Mouse (Mus musculus) adrenal gland (tissue): ENCODE data around the gene Kank1.
"Not testable (repeated sequence)": the region's sequence is repeated elsewhere in the genome, so short reads cannot be mapped to it uniquely, and the experiment has no call there.

Experiments
- intact Hi-C: fragments of 180-260 bp; cut with DNase I; formaldehyde crosslinking; loops from one replicate; pipeline ENCODE4 v1.15.1; 2025

The Kank1 gene

DNA sequence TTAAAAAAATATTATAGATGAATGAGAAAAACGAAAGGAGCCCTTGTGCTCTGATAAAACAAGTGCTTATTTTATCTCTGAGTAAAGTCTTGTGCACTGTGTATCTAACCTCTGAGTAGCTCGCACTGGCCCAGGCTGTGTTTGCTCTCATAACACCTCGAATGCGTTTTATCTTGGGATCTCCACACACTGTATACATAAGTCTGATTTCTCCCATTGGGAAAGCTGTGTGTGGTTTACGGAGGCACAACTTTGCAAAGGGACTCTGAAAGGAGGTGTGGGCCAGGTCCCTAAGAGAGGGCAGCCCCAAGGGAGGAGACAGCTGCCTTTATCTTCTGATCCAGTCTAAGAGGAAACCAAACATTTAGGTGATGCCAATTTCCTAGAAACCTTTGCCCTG, 198.6 kb downstream of the Kank1 start:
- intact Hi-C loops: no loop called here

DNA sequence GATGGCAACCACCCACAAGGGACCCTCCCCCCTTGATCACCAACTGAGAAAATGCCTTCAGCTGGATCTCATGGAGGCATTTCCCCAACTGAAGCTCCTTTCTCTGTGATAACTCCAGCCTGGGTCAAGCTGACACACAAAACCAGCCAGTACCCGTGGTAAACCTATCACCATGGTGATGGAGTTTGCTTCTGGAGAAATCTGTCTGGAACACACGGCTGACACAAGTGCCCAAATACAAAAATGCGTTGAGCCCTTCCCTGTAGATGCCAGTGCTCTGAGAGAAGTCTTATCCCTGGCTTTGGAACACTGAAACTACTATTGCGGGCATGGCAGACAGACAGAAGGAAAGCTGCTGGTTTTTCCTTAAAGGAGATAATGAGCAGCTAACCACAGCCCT, 199.4 kb downstream of the Kank1 start:
- intact Hi-C loops: no loop called here

DNA sequence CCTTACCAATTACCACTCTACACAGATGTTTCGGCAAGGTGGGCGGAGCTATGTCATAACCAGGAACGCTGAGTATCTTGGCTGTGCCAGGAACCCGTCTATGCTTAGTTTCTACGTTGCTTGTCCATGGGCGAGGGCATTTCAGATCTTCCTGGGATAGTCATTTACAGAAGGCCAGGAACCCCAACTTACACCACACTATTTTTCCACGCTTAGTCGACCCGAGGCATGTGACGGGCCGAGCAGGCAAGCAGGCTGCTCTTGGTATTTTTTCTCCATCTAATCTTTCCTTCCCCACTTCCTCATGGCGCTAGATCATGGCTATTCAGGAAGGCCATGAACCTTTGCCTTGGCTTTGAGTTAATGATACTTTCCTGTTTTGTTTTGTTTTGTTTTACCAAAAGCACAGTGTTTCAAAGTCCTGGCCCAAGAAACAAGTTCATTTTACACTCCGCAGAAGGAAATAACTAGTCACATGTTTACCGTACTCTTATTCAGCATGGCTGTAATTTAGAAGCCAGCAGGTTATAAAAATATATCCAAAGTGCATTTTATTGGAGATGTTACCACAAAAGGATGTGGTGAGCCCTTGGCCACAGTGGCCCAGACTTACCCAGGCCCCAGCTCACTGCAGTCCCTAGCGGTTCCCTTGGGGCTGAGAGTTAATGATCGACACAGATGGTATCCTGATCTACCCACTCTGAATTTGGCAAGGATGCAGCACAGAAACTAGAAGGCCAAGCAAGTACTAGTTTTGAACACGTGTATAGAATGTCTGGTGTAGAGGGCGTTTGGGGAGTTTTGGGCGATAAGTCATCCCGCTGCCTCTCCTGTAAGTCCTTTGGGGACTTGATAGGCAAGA, 200.2 kb downstream of the Kank1 start:
- intact Hi-C loops: no loop called here

DNA sequence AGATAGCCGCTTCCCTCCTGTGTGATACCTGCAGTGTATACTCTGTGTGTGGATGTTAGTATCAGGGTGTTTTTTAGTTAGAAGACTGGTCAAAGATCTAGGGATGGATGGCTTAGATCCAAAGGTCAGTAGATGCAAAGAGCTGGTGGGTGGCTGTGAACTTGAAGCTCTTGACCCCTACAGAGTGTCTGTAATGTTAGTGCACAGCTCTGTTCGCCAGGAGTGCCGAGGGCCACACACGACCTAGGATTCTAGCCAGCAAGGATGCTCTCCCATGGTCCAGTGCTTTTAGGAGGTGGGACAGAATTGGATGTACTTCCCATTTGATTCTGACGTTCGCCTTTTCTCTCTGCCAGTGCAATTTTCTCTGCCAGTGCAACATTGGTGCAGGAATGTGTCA, 201.5 kb downstream of the Kank1 start:
- intact Hi-C loops: no loop called here

DNA sequence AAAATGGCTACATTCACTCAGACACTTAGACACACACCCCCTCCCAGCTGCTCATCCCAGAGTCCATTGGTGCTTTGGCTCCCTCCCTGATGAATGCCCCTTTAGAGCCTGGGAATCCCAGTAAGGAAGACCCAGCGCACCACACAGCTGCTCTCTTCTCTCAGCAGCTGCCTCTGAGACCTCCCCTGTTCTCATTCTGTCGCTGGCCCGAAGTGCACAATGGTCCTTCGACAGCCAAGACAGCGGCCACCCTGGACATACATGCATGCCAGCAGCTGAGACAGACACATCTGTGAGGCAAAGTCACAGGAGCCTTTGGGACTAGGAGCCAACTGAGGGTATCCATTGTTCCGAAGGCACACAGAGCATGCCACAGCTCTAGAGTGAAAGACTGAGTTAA, 203.0 kb downstream of the Kank1 start:
- intact Hi-C loops: loop anchor here (10.0 kb wide), 2 partner anchors 305 to 485 kb away; no protein-coding TSS in a partner anchor

DNA sequence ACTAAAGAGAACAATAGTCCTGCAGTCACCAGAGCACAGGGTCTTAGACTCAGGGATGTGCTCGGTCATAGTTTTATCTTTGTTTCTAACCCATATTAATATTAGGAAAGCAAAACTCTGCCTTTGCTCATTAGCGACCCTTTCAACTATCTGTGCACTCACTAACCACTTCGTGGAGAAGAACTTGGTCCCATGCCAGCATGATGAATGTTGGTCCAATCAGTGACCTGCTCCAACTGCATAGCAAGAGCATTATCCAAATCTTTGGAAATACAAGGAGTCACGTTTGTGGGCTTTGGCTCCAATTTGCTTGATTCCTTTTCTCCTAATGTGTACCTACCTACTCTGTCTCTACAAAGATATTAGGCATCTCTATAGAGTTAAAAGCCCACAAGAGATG, 204.0 kb downstream of the Kank1 start:
- intact Hi-C loops: loop anchor here (10.0 kb wide), 2 partner anchors 306 to 486 kb away; no protein-coding TSS in a partner anchor

DNA sequence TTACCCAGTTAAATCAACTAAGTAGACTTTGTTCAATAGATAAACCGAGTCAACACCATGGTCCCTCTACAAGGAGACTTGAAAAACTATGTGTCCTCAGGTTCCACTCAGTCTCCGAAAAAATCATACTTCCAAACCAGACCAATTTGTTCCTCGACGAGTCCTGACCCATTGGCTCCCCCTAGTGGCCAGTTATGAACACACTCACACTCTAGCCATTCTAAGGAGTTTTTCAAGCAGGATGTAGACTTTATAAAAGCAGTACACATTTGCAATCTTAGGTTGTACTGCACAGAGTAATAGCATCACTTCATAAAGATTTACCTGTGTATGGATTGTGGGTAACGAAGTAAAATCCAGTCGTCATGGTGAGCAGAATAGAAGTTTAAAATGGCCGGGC, 208.3 kb downstream of the Kank1 start:
- intact Hi-C loops: loop anchor here (10.0 kb wide), 2 partner anchors 310 to 490 kb away; no protein-coding TSS in a partner anchor

DNA sequence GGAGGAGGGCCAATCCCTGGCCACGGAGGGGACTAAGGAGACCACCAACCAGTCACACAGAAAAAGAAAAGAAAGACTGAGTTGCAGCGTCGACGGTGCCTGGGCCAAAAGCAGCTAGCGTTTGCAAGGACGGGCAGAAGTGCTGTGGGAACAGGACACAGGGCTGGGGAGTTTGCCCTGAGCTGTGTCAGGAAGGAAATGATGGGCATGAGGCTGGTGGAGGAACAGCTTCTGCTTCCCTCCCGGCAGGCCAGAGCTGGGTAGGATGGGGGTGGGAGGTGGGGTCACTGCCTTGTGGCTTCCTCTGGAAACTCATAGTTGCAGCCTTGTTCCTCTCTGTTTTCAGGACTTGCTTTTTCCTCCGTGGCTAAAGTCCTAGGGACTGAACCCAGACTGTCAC, 209.1 kb downstream of the Kank1 start:
- intact Hi-C loops: loop anchor here (10.0 kb wide), 2 partner anchors 311 to 491 kb away; no protein-coding TSS in a partner anchor

DNA sequence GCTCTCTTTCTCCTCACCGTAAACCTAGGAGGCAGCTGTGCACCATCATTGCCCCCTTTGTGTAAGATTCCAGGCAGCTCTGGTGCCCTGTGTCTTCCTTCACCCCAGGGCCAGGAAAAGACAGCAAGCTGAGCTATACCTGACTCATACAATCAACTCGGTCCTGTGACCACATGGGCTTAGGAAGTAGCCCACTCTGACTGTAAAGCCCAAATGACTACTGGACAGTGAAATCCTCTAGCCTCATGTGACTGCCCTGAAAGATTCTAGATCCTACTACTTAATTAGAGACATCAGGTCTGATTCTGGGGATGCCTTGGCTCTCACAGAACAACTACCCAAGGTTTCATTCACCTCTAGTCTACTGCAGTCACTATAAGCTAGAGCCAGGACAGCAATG, 209.9 kb downstream of the Kank1 start:
- intact Hi-C loops: loop anchor here (10.0 kb wide), 2 partner anchors 312 to 492 kb away; no protein-coding TSS in a partner anchor

DNA sequence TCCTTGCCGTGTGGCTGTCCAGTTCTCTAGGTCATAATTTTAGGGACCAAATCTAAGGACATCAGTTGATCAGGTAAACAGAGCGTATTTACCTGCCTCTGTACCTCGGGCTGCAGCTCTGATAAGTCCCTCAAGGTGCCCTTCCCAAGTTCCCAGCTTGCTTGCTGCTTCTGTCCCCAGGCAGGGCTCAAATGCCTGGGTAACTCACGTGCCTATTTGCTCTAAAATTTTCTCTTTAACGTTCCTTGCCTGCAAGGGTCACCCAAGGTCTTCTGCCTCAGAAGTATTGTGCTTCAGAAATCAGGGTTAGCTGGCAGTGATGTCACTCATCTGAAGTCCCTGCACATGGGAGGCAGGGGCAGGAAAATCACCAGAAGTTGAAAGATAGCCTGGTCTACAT, 210.6 kb downstream of the Kank1 start:
- intact Hi-C loops: loop anchor here (10.0 kb wide), 2 partner anchors 313 to 493 kb away; no protein-coding TSS in a partner anchor

DNA sequence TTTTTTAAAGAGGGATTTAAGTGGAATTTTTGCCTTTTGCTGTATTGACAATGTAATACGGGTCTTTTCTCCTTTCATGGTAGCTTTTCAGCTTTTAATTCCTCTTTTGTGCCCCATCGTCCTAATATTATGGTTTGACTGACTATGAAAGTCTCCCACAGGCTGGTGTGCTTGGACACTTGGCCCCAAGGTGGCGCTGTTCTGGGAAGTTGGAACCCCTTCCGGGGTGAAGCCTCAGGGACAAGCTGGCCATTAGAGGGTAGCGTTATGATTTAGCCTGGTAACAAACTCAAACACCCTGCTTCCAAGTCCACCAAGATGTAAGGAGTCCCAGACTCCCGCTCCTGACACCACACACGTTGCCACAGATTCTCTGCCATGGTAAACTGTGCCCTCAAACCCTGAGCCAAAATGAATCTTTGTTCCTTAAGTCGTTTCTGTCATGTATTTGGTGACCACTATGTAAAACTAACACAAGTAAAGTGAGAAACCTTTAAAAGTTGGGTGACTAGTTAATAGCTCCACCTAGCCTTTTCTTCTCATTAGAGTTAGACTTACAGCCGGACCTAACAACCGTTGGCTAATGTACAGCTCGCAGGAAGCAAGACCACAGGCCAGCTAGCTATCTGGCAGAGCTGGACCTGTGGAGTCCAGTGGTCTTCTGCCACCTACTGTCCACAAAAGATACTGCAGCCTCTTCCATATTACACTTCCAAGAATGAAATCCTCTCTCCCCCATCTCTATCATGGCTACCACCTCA, 214.3 kb downstream of the Kank1 start:
- intact Hi-C loops: loop anchor here (2.0 kb wide), 1 partner anchor 110 kb away; no protein-coding TSS in a partner anchor

DNA sequence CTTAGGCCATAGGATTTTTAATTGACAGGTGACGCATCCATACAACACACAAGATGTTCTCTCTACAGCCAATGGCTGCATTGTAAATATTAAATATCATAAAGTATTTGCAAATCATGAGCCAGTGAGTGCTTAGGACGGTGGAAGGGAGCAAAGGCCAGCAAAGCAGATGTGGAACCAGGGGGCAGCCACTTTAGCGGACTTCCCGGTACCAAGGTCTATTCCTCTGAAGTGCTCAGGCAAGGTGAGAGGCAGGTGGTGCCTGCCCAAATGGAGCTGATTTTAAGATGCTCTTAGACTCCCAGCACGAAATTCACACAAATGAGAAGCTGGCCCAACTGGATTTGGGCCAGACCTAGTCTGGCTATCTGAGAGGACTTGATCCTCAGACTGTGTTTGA, 216.4 kb downstream of the Kank1 start:
- intact Hi-C loops: no loop called here

DNA sequence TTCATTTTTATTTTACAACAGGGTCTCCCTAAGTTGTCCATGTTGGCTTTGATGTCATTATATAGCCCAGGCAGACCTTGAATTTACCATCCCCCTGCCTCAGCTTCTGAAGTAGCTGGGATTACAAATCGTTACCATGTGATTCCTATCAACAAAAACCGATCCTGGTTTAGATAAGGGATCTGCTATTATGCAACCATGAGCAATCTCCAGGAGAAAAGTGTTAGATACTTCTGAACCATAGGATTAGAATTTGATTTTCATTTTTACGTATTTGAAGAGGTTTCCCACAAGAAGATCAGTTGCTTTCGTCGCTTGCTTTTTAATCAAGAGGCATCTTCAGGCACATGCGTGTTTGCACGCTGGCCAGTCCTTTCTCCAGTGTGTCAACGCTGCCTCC, 224.0 kb downstream of the Kank1 start:
- intact Hi-C loops: no loop called here

DNA sequence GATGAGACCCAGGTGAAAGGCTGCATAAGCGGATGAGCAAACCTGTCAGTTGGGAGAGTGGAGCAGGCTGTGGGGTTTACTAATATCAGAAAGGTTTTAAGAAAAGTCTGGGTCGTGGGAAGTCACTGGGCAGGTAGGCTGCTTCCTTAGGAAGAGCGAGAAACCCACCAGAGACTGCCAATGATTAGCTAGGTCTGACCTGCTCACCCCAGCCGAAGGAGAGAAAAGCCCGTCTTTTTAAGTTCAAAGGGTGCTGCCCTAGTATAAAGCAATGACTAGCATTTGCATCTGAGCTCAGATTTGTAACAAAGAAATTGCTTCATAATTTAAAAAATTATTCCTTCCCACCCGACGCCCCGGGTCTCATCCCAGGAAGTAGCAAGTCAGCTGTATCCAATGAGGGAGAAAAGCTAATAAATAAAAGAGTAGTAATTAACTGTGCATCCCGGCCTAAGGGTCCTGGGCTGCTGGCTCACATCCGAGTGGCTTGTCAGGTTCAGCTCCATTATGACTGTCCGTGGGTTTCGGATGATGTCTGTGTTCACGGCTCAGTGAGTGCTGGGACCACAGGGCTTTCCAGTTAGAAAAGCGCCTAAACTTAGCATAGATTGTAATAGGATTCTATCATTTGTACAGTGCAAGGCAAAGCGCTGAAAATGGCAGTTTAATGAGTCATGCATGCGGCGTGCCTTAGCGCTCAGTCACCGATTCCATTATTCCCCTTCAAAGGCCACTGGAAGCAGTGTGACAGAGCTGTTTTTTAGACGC, 225.0 kb downstream of the Kank1 start:
- intact Hi-C loops: no loop called here

DNA sequence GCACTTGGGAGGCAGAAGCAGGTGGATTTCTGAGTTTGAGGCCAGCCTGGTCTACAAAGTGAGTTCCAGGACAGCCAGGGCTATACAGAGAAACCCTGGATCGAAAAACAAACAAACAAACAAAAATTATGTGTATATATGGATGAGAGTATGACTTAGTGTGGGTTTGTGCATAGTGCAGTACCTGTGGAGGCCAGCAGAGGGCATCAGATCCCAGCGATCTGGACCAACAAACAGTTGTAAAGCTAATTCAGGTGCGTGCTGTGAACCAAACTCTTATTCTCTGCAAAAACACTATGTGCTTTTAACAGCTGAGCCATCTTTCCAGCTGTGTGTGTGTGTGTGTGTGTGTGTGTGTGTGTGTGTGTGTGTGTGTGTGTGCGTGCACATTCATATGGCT, 239.0 kb downstream of the Kank1 start:
- intact Hi-C loops: not testable (repeated sequence)

DNA sequence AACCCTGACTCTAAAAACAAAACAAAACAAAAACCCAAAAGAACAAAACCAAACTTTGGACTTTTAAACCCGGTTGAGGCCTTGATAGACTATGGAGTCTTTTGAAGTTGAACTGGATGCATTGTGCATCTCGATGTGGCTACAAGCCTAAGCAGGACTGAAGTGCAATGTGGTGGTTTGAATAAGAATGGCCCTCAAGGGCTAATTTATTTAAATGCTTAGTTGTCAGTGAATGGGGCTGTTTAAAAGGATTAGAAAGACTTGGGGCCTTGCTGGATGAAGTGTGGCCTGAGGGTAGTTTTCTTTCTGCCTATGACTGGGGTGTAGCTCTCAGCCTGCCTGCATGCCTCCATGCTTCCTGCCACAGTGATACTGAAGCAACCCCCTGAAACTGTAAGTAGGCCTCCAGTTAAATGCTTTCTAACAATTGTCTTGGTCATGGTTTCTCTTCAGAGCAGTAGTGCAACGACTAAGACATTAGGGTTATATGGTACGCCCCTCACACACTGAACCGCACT, 242.4 kb downstream of the Kank1 start:
- intact Hi-C loops: no loop called here

DNA sequence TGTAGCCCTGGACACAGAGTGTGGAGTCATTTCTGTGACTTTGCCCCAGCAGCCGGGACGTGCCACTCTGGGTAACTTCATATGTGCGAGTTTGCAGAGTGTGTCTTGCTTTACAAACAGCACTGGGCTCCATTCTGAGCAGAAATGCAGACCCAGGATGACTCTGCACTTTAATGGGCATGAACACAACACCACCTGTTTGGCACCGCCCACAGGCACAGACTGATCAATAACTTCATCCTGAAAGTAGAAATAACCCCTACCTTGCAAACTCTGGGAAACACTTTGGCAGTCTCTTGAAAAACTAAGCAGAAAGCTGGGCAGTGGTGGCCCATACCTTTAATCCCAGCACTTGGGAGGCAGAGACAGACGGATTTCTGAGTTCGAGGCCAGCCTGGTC, 244.0 kb downstream of the Kank1 start:
- intact Hi-C loops: no loop called here
